Mouse (Mus musculus) neutrophil, adult 5-6 weeks (primary cell): ENCODE measurements at regions not wholly inside any gene's neighbourhood (a gene's known extent, or its start where the extent isn't known, plus 50 kb on each side); places are given as distances from the start of the nearest gene placed in this dataset.
A peak's percentile ranks its signal among the peaks of the same experiment; 100 is the strongest.
"Not testable (repeated sequence)": the region's sequence is repeated elsewhere in the genome, so short reads cannot be mapped to it uniquely, and the experiment has no call there.

Experiments
- ATAC-seq: fragments of 151-379, 151-347 bp; 2 replicates; pipeline ENCODE4 v1.8.0; 2017; ENCODE audit warnings: mild to moderate bottlenecking, moderate TSS enrichment; ENCODE audit not compliant: insufficient number of reproducible peaks, poor library complexity, low FRiP score, severe bottlenecking; ENCODE audit errors: extremely low read depth

DNA sequence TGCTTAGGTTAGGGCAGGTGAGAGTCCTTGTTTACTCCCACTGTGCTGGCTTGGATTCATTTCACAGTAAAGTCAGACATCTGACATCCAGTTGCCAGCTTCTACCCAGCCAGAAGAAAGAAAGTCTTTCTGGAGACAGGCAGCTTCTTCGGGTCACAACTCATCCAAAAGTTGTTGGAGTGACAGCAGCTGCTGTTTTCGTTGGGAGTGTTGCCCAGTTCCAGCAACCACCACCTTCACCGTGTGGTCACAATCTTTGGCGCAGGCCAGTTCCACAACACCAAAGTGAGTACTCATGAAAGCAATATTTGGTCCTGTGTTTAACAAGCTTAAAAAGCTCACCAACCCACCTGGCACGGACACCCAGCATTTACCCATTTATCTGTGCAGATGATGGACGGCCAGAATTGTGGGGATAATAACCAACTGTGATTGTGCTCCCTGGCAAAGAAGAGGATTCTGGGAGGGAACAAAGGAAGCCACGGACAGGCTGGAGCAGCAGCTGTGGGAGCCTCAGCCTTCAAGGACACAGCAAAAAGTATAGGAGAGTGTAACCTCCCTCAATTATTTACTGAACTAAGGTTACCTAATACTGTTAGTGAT lies 134.5 kb downstream of the Cand1 start:
- no peak for ATAC-seq

DNA sequence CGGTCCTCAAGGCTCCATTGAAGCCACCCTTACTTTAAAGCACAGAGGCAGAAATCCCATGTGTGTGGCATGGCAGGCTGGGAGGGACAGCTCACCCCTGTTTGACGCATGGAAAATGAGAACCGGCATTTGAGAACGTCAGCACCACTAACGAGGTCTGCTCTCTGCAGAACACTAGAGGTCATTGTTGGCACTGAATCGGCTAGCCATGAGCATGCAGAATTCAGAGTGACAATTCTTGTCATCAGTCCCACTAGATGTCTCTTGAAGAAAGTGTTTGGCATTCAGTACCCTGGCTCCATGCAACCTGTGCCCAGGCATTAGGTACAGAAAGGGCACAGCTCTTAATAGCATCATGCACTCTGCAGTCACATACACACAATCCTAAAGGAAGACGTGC lies 139.3 kb downstream of the Cand1 start:
- no peak for ATAC-seq

DNA sequence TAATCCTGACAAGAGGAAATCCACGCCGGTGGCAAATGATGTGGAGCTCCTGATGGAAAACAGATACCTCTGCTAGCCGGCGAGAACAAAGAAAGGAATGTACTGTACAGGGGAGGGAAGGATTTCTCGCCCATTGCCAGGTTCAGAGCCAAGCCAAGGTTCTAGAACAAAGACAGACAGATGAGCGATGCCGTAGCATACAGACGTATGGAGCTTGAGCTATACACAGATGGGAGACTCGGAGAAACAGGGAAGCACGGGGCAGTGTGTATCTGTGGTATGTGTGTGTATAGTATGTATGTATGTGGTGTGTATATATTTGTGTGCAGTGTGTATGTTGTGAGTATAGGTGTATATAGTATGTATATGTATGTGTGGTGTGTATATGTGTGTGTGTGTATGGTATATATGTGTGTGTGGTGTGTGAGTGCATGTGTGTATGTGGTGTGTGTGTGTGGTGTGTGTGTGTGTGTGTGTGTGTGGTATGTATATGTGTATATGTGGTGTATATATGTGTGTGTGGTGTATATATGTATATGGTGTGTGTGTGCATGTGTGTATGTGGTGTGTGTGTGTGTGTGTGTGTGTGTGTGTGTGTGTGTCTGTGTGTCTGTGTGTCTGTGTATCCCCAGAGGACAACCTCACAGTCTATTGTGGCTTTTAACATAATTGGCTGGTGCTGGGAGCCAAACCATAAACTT lies 140.6 kb downstream of the Cand1 start:
- ATAC-seq = no peak

DNA sequence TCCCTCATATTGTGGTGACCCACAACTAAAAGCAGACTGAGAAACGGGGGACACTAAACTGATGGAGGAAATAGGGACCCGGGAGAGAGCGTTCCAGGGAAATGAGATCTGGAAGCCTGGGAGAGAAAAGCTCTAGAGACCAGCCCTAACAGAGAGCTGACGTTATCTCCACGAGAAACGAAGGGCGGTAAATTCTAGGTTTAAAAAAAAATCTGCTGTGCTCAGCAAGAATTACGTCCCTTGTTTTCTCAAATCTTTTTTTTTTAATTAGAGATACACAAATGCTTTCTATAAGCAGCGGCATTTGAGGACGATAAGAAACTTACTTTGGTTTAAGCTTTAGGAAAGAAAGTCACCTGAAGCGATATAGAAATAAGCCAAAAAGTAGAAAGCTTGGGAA lies 145.7 kb downstream of the Cand1 start:
- ATAC-seq = no peak

DNA sequence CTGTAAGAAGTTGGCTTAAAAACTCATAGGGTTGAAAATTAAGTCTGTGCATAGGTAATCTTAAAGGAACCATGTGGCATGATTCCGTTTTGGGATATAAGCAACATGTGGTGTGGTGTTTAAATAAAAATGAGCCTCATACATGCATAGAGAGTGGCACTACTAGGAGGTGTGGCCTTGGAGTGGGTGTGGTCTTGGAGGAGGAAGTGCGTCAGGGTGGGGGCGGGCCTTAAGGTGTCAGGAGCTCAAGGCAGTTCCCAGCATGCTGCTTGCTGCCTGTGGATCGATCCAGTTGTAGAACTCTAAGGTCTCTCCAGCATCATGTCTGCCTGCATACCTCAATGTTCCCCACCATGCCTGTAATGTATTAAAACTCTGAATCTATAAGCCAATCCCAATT lies 152.0 kb downstream of the Cand1 start:
- ATAC-seq = no peak

DNA sequence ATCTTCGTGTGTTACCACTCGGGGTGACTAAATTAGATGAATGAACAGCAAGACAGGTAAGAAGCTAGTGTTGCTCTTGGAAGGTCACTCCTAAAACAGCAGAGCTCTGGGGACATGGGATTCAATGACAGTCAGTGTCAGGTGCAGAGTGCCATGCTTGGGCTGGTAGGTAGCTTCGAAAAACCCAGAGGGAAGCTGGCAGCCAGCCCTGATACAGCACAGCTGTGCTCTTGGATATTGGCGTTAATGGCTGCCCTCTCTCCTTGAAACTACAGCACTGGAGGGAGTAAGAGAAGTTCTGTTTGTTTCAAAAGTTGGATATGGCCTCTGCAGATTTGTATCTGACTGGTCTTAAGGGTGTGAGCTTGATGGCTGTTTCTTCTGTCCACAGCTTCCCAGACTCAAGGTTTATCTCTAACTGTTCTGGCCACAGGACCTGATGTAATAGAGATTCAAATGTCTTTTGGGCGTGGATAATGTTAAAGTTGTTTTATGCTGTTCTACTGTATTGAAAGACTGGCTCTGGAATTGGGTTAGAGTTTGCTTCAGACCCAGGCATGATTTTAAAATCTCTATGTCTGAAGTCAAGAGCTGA lies 152.7 kb downstream of the Cand1 start:
- no peak for ATAC-seq

DNA sequence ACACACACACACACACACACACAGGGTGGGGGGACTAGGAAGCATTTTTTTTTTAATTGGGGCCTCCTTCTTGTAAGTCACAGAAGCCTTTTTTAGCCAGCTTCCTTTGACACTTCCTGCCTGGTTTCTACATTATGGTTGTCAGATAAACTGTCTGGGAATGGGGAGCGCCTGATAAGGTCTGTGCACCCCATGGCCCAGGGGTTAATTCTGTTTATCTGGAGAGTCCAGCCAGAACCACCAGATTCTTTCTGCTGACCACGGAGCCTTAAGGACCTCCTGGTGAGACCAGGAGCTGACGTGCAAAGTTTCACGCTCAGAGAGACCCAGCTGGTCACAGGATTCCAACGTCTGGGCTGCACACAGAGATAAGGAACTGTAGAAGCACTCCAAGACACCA lies 153.4 kb downstream of the Cand1 start:
- no peak for ATAC-seq

DNA sequence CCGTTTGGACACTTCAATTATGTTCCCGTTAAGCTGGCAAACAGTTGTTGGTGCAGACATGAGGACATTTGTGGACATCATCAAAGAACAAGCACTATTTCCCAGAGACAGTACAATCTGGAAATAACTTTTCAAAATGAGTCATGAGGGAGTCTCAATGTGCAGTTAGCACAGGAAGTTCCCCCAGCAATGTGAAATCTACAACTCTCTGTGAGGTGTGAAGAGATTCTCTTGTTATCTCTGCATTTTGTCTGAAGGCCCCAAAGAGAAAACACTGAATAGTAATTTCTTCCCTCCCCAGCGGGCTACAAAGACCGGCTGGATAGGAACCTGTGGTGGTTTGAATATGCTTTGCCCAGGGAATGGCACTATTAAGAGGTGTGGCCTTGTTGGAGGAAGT lies 156.4 kb downstream of the Cand1 start:
- ATAC-seq = no peak

DNA sequence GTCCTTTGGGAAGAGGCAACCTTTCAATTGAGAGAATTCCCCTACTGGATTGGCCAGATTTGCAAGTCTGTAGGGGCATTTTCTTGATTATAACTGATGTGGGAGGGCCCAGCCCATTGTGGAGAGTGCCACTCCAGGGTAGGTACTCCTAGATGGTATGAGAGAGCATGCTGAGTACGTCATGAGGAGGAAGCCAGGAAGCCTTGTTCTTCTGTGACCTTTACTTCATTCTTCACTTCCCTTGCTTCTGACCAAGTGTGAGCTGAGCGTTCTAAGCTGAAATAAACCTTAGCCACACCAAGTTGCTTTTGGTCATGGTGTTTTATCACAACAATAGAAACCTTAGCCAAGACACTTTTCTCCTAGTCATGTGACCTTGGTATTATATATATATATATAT lies 157.0 kb downstream of the Cand1 start:
- ATAC-seq = no peak

DNA sequence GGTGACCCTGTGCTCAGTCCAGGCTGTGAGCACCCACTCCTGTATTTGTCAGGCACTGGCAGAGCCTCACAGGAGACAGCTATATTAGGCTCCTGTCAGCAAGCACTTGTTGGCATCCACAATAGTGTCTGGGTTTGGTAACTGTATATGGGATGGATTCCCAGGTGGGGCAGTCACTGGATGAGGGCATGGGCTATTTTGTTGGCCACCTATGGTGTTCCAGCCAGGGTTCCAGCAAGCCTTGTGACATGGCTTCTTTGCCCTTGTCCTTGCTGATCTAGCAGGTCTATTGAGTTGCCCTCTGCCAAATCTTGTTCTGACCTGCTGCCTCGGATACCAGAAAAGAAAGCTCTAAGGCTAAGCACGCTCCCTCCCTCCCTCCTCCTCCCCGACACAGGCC lies 158.1 kb downstream of the Cand1 start:
- ATAC-seq = not testable (repeated sequence)

DNA sequence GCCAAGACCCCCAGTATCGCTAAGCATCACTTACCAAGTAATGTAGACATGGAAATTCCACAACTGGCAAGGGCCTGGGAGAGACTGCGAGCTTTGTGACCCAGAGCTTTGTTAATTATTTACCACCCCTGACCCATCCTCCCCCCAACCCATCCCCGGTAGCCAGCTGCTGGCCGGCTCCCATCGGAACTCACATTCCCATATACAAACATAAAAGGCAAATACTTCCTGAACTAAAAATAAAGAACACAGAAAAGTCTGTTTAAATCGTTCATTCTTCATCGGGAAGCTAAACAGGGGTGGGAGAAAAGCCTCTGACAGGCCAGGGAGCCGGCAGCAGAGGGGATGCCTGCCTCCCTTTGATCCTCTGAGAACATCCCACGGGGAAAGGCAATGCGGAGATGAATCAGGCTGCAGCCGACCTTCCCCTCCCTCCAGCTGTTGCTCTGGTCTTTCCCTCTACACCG lies 163.7 kb downstream of the Cand1 start:
- ATAC-seq = no peak

DNA sequence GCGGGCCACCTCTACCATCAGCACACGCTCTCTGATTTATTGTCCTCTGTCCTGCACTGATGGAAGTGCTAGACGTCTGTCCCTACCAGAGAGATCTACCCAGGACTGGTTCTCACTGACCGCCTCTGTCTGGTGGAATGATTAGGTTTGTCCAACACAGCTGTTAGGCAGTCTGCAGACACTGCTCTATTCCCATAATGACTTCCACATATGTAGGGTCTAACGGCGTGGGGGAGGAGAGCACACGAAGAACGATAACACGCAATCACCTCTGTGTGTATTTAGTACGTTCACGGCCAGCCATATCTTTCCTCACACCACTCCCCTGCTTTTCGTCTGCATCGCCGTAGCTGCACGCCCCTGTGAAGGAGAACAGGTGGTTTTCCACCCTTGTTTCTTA lies 165.0 kb downstream of the Cand1 start:
- no peak for ATAC-seq

DNA sequence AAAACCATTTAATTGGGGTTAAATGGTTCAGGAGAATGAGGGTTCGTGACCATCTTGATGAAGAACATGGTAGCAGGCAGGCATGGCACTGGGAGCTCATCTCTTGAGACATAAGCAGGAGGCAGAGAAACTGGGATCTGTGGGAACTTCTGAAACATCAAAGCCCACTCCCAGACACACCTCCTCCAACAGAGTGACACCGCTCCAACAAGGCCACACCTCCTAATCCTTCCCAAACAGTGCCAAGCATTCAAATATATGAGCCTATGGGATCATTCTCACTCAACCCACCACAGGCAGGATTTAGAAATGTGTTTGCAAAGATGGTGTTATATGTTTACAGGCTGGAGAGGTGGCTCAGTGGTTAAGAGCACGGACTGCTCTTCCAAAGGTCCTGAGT lies 165.9 kb downstream of the Cand1 start:
- no peak for ATAC-seq

DNA sequence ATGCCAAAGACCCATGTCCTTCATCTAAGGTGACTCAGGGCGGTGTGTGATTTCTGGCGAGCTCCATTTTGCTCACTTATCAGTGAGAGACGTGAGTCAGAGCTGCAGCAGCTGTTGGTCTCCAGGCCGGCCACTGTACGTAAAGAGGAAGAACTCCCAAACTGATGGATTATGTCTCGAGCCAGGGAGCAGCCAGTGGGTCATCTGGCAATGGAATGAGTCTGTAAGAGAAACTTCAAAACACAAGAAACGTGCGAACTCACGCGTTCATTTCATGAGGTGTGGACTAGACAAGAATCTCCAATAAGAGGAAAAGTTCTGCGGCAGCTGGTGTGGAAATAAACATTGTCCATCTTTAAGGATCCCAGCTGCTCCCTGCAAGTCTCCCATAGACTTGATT lies 170.4 kb downstream of the Cand1 start:
- no peak for ATAC-seq

DNA sequence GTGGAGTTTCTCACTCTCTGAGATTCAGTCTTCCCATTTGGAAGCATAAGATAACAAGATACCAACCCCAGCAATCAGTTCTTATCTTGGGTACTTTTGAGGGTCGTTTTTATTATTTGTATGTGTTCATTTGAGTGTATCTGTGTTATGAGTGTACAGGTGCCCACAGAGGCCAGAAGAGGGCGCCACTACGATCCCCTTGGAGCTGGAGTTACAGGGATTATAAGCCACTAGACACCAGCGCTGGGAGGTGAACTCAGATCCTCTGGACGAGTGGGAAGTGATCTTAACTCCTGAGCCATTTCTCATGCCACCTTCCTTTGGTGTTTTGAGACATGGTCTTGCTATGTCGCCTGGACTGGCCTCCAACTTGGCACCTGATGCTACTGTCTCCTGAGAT lies 172.0 kb downstream of the Cand1 start:
- no peak for ATAC-seq

DNA sequence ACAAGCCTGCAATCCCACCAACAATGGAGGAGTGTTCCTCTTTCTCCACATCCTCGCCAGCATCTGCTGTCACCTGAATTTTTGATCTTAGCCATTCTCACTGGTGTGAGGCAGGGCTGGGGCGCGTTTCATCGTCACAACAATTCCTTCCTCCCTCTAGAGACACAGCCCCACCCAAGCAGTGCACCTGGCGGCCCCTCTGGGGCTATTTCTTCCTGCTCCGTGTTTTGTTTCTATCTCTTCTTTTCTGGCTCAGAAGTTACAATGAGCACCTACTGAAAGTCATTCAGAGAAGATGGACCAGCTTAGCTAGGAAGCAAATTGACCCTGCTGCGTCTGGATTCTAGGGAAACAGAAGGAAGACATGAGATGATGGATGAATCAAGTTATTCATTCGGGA lies 172.5 kb downstream of the Cand1 start:
- no peak for ATAC-seq

DNA sequence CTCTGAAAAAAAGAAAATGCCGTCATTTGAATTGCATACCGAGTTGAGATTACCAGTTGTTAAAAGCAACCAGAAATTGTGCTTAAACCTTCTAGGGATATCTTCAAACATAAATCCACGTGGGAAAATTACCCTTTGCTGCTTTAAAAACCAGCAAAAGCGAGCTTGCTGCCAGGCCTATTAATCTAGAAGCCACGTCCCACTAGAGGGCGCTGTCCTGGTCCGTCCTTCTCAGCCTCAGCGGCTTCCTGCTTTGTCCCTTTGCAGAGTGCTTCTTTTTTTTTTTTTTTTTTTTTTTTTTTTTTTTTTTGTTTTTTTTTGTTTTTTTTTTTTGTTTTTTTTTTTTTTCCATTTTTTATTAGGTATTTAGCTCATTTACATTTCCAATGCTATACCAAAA lies 173.9 kb downstream of the Cand1 start:
- peak; percentile 78 for ATAC-seq

DNA sequence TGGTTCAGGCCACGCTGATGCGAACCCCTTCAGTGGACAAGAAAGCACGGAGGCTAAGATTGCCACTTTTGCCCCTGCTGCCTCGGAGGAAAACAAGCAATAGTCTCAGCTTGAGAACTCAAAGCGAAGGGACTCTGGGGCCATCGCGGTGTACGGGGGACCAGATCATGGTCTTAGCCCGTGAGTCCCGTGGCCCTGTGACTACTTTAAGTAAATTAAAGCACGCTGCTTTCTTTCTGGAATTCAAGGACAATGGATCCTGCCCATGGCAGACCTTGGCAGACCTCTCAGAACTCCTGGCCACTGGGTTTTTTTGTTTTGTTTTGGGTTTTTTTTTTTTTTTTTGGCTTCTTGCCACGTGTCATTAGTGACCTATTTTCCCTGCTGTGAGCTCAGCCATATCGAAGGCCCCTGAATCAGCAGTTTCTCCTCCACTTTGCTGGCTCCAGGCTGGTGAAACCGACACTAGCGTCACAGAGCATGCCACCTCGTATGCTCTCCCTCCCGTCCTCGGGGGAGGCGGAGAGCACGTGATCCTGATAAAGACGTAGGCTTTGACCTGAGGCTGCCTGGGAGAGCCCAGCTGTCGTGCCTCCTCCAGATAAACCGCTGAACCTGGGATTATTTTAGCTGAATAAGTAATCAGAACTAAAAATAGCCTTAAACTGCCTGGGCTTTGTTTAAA lies 174.6 kb downstream of the Cand1 start:
- ATAC-seq = no peak

DNA sequence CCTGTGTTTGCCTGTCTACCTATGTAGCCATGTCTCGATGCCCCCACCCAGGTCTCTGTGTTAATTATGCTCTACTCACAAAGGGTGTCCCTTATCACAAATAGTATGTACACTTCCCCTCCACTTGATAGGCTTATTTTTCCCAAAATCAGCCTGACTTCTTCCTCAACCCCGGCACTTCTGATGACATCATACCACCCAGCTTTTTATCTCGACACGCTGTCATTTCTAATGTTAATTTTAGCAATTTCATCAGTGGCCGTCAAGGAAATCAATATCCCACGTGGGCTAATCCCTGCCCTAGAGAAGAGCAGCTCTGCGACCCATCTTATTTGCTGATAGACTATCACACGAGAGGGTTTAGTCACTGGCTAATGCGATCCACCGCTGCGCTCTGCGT lies 175.6 kb downstream of the Cand1 start:
- no peak for ATAC-seq

DNA sequence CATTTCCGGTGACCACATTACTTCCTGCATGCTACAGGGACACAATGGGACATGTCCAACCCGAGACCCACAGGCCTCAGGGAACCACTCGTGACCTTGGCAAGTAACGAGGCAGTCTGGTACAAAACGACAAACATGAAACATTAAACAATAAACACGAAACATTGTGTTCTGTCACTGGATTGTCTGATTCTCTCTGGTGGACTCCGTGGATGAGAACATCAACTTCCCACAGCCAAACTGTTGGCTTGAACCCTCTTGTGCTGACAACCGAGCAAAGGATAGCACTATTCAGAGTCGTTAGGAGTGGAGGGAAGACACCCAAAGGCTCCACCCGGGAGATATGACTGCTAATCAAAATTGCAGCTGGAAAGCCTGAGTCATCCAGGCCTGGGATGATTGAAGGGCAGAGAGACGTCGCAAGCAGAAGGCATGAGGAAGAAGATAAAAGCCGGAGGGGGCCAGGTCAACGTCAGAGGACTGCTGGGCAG lies 176.6 kb downstream of the Cand1 start:
- ATAC-seq = no peak
